Mouse (Mus musculus) ovary, adult 18-20 months (tissue): ENCODE data around the gene Gm2244.
"Not testable (repeated sequence)": the region's sequence is repeated elsewhere in the genome, so short reads cannot be mapped to it uniquely, and the experiment has no call there.

ENCODE experiments used
- DNase-seq: peaks from one replicate; pipeline ENCODE4 v3.0.0; 2022; ENCODE audit warnings: low spot score, mixed read lengths

Gene Gm2244

DNA sequence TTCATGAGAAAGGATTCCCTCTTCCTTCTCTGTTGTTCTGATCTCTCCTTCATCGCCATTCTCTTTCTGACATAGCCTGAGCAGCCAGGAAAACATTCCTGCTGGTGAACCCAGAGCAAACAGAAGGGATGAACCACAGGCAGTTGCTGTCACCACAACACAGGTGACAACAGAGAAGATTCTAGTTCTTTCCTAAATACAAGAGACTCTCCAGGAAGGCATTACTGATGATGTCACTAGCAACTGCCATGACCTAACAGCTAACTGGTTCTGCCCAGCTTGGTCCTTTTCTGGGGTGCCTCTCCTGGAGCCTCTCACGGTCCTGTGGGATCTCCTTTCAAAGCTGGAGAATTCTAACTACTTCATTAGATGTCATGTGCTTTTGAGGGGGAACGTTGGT, at the start of gene Gm2244:
Gm2244 (minus strand) TSS at position 101 of the 400 bp plus-strand sequence.
- not testable (repeated sequence) for DNase-seq

DNA sequence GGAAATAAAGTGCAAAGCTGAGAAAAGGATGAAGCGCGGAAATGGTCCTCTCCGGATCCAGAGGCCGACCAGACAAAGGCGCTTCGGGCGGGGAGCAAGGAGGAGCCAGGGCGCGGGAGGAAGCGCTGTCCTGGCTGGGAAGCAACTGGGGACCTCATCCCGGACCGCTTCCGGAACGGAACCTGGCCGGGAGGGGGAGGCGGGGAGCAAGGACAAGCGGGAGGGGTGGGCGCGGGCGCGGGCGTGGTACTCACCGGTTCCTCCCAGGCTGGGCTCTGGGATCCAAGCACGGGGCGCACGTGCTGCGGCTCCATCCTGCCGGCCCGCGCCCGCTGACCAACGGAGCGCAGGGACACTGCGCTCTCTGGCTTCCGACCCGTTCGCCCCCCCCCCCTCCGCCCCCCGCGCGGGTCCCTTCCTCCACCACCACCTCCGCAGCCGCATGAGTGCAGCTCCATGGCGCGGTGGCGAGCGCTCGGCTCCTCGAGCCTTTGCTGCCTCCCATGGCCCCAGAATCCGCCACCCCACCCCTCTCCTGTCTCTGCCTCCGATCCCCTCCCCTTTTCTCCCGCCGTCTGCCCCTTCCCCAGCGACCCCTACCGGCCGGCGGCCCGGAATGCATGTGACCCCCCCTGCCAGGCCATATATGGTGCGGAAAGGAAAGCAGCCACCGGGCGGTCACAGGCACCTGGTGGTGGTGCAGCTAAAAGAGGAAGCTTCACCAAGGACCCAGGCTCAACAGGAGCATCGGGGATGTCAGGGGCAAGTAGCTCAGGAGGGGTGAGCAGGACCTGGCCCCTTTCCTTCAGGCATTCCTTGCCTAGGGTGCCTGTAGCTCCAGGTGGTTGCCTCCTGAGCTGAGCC, 35.3 kb upstream of the Gm2244 start, which contains the start of gene Gm2237:
Gm2237 (minus strand) TSS at position 332 of the 864 bp plus-strand sequence.
- not testable (repeated sequence) for DNase-seq
